Mouse (Mus musculus) ES-CJ7 (cell line): Measurements from ENCODE around the gene Susd4.

ENCODE experiments used
- DNase-seq: peaks from one replicate; pipeline ENCODE4 v3.0.0; 2011; ENCODE audit warnings: low read depth, low spot score

The Susd4 gene

GRCm38 (mm10) chr1:182856636-182857035 lies 93.0 kb downstream of the Susd4 start:
- no peak for DNase-seq

DNA sequence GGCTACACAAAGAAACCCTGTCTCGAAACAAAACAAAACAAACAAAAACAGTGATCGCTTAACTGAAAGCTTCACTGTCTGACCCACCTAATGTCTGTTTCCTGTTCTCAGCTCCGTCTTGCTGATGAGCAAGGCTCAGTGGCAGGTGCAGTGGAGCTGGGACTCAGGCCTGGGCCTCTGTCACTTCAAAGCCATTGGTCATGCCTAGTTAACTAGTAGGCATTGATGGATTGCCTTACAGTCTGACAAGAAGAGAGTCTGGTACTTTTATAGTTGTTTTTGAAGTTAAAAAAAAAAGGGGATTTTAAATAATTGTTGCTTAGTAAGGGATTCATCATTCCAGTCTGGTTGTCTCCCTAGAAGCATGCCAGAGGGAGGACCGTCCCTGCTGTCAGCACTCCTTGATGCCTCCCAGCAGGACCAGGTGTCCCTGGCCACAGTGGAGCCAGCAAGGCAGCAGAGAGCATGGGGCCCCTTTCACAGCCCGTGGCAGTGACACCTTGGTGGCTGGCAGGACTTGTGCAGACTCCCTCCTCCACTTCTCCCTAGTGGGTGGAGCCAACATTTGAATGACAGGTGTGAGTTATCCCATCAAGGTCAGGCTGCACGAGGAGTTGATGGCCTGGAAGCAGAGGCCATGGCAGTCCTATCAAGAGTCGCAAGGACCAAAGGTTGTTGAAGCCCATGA lies 98.2 kb downstream of the Susd4 start:
- no peak for DNase-seq

GRCm38 (mm10) chr1:182863396-182863795 lies 99.7 kb downstream of the Susd4 start:
- no peak for DNase-seq

GRCm38 (mm10) chr1:182867886-182868285 lies 104.2 kb downstream of the Susd4 start:
- no peak for DNase-seq

- DNase-seq, result peak; percentile 75
These were observed 104.9 kb downstream of the Susd4 start for GRCm38 (mm10) chr1:182868432-182869113.

DNA sequence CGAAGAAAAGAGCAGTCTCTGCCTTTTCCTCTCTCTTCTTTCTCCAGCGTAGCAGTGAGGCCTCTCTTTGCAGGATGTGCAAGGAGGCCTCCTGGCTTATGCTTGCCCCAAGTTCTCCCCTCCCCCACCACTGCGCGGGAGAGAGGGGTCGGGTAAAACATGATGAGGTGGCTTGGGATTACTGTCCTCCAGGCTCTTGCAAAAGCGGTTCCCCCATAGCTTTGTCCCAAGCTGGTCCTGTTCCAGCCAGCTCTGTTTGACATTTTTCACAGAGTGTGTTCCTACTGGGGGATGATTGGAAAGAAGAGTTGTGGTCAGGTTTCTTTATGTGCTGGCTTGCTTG lies 105.4 kb downstream of the Susd4 start:
- DNase-seq, result peak; percentile 33

- DNase-seq, result no peak
These were observed 114.5 kb downstream of the Susd4 start for GRCm38 (mm10) chr1:182878156-182878555.

GRCm38 (mm10) chr1:182878719-182879118 lies 115.1 kb downstream of the Susd4 start:
- no peak for DNase-seq

GRCm38 (mm10) chr1:182881246-182881645 lies 117.6 kb downstream of the Susd4 start:
- no peak for DNase-seq

DNA sequence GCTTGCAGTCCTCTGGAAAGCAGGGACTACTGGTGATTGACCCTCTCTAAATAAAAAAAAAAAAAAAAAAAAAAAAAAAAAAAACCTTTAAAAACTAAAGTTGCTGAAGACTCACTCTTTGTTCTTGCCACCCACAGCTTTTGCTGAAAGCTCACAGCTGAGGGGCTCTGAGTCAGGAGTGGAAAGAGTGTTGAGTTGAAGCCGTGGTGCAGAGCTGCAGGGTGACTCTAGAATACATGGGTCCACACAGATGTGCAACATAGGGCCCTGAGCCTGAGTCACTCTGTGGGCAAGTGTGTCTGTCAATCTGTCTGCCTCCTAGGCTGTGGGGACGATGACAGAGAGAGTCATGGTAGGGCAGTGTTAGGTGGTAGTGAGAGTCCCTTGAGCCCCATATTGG lies 119.0 kb downstream of the Susd4 start:
- no peak for DNase-seq

DNA sequence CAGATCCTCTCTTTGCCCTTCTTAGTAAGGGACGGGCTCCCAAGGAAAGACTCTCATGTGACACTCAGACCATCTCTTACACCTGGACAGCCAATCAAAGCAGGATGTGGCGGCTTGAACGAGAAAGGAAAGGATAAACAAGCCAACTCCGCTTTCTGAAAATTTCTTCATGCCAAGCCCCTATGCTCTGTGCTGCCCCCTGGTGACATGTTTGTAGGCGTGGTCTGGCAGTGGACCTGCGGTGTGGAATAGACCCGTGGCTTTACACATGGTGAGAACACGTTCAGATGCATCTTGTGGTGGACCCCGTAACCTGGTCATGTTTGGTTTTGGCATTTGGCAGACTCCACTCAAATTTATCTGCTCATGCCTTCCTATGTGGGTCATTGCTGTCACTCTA lies 132.0 kb downstream of the Susd4 start:
- DNase-seq, result peak; percentile 69

DNA sequence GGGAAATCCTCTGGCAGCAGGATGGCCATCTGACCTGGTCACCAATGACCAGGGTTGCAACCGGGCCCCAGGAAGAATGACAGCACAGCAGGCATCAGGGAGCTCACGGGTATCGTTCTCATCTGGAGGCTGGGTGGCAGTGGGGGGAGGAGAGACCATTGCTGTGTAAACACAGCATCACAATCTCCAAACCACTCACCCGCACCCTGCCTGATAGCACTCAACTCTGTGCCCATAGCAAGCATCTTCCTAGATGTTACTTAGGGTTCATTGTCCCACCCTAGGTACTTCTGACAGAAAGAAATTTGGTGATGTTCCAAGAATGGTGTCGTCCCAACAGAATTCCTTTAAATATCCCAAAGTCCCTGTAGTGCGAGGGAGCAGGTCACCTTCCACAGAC lies 133.4 kb downstream of the Susd4 start:
- no peak for DNase-seq

GRCm38 (mm10) chr1:182897506-182898138 lies 134.0 kb downstream of the Susd4 start:
- no peak for DNase-seq

- DNase-seq, result no peak
These were observed 138.4 kb downstream of the Susd4 start for GRCm38 (mm10) chr1:182902095-182902494.

DNA sequence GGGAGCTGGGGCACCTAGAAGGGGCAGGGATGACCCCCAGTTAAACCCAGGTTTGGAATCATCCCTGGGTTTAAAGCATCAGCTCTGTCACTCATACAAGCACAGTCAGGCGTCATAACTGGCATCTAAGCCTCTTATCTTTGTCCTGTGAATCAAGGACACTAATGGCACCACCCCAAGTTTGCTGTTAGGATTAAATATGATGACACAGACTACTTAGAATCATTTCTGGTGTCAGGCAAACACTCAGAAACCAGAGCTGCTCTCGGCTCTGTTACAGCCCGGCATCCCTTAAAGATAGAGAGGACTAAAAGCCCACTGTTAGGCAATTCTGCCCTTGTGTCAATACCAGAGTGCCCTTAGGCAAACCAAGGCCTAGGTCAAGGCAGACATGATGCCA lies 139.2 kb downstream of the Susd4 start:
- DNase-seq, result no peak

GRCm38 (mm10) chr1:182905669-182906068 lies 142.0 kb downstream of the Susd4 start:
- DNase-seq, result no peak

GRCm38 (mm10) chr1:182908050-182909036 lies 144.7 kb downstream of the Susd4 start:
- peak; percentile 14 for DNase-seq

- DNase-seq, result no peak
These were observed 145.4 kb downstream of the Susd4 start for GRCm38 (mm10) chr1:182909066-182909465.

DNA sequence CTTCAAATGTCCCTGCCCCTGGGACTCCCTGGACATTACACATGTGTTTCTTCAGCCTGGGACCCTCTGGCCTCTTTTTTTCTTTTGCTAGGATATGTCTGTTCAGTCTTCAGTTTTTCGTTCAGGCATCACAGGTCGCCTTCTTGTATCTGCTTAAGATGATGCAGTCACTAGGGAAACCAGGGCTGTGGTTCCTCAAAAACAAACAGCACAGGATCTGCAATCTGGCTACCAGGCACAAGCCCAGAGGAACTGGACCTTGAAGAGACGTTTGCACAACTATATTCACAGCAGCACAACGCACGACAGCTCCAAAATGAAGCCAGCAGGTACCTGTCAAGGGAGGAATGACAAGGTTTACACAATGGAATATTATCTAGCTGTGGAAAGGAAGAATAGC lies 145.9 kb downstream of the Susd4 start:
- DNase-seq, result no peak

- no peak for DNase-seq
These were observed 148.9 kb downstream of the Susd4 start for GRCm38 (mm10) chr1:182912591-182912990.

DNA sequence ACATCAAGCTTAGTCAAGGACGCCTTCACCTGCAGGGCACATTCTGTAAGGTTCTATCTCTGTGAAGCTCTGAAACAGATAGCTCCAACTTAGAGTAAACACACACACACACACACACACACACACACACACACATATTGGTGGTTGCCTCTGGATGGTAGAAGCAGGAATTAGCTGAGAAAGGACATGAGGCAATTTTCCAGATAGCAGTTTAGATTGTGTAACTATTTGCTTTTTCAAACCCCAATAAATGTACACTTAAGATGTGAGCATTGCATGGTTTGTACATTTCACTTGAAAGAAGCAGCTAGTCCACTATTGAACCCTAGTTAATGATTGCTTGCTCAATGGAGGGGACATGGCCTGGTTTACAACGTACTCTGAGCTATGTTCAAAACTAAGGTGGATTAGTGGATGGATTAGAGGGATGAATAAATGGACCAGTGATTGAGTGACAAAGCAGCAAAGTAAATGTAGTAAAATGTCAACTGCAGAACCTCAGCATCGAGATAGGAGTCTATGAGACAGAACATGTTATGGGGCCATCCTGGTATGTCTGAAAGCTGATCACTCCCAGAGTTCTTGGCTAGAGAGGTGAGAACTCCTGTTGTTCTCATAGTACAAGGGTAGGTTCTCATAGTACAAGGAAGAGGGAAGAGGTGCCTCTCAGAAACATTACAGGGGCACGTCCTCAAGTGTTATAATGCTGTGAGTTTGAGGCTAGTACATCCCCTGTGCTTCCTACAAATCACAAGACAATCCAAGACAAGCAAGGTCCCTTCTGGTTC lies 150.7 kb downstream of the Susd4 start:
- DNase-seq, result no peak
